Mouse (Mus musculus): Measurements from ENCODE around the gene Gm21983. TPM values are rescaled to one million over a fixed set of nuclear protein-coding genes. Genes with fewer than 3 reads are reported as not detected.

Gene Gm21983
- total and polyA plus RNA-seq, 2 experiments from 2014 or later = not detected

GRCm38 (mm10) chr7:27156005-27156404 is 24.9 kb downstream of the Gm21983 start:
- no peak for TF ChIP-seq CTCF (IDR thresholded peaks at IDR 0.05)
- peaks cover 4% of the 10 kb centered on the region for H3K4me1 ChIP-seq (ENCODE audit: insufficient read depth, low read length)
- no peak for DNase-seq (ENCODE audit: low spot score)
- H3K9me3 ChIP-seq (ENCODE audit: low read length) = no peaks in the 10 kb centered on the region
- no peak for ATAC-seq (ENCODE audit: low FRiP score)
- no peak overlapping the region for H3K9ac ChIP-seq (replicated peaks; ENCODE audit: low read length, poor library complexity, severe bottlenecking)
- peaks cover 17% of the 10 kb centered on the region for H3K36me3 ChIP-seq (ENCODE audit: insufficient read depth, low read length)
- WGBS = 84% methylated on average over 13 of the region's 13 CpGs
- no peak overlapping the region for H3K4me2 ChIP-seq (ENCODE audit: low read depth, low read length, poor library complexity, severe bottlenecking)
- H3K27me3 ChIP-seq (ENCODE audit: insufficient read depth, low read length) = no peaks in the 10 kb centered on the region
- H3K4me3 ChIP-seq (ENCODE audit: low read depth, low read length) = no peak overlapping the region
- H3K27ac ChIP-seq (ENCODE audit: low read depth, low read length) = no peak overlapping the region

GRCm38 (mm10) chr7:27153205-27153764 is 27.6 kb downstream of the Gm21983 start, which contains the start of gene Cyp2t4:
Gene Cyp2t4 (plus strand): TSS chr7:27153714.
- WGBS = 79% methylated on average over 10 of the region's 10 CpGs
- ATAC-seq (ENCODE audit: low FRiP score) = no peak

GRCm38 (mm10) chr7:27136410-27136996 is 44.4 kb downstream of the Gm21983 start:
- 38% methylated on average over 8 of the region's 8 CpGs for WGBS
- no peak overlapping the region for H3K4me3 ChIP-seq (ENCODE audit: low read depth, low read length)
- H3K9me3 ChIP-seq (ENCODE audit: low read length) = 0 out of 2 replicates have a peak, but pooled peaks cover 4% of the 10 kb centered on the region
- H3K9ac ChIP-seq (replicated peaks; ENCODE audit: low read length, poor library complexity, severe bottlenecking) = no peak overlapping the region
- ATAC-seq (ENCODE audit: low FRiP score) (no peak), DNase-seq (ENCODE audit: low spot score) (no peak)
- H3K36me3 ChIP-seq (ENCODE audit: insufficient read depth, low read length) = no peaks in the 10 kb centered on the region
- TF ChIP-seq CTCF (IDR thresholded peaks at IDR 0.05) = no peak
- no peak overlapping the region for H3K27ac ChIP-seq (ENCODE audit: low read depth, low read length)
- H3K4me1 ChIP-seq (ENCODE audit: insufficient read depth, low read length) = no peaks in the 10 kb centered on the region
- H3K27me3 ChIP-seq (ENCODE audit: insufficient read depth, low read length) = no peaks in the 10 kb centered on the region
- H3K4me2 ChIP-seq (ENCODE audit: low read depth, low read length, poor library complexity, severe bottlenecking) = no peak overlapping the region

More at GRCm38 (mm10) chr7:27153205-27153764, 27.6 kb downstream of the Gm21983 start, which contains the start of gene Cyp2t4:
- TF ChIP-seq CTCF (IDR thresholded peaks at IDR 0.05) = no peak
- Histone ChIP-seq H3K27me3 (ENCODE audit: insufficient read depth, low read length) (no peaks in the 10 kb centered on the region), H3K9me3 (ENCODE audit: low read length) (no peaks in the 10 kb centered on the region), H3K9ac (replicated peaks; ENCODE audit: low read length, poor library complexity, severe bottlenecking) (no peak within 1 kb of the TSS), H3K4me1 (ENCODE audit: insufficient read depth, low read length) (no peaks in the 10 kb centered on the region), H3K36me3 (ENCODE audit: insufficient read depth, low read length) (peaks cover 9% of the 10 kb centered on the region), H3K27ac (ENCODE audit: low read depth, low read length) (no peak within 1 kb of the TSS), H3K4me3 (ENCODE audit: low read depth, low read length) (no peak within 1 kb of the TSS), H3K4me2 (ENCODE audit: low read depth, low read length, poor library complexity, severe bottlenecking) (no peak within 1 kb of the TSS)
- DNase-seq (ENCODE audit: low spot score) = no peak

GRCm38 (mm10) chr7:27133757-27134156 is 47.1 kb downstream of the Gm21983 start:
- H3K9ac ChIP-seq (replicated peaks; ENCODE audit: low read length, poor library complexity, severe bottlenecking) = no peak overlapping the region
- no peak for ATAC-seq (ENCODE audit: low FRiP score)
- no peaks in the 10 kb centered on the region for H3K36me3 ChIP-seq (ENCODE audit: insufficient read depth, low read length)
- no peaks in the 10 kb centered on the region for H3K9me3 ChIP-seq (ENCODE audit: low read length)
- H3K27ac ChIP-seq (ENCODE audit: low read depth, low read length) = no peak overlapping the region
- whole genome bisulfite sequencing = 86% methylated on average over 4 of the region's 4 CpGs
- TF ChIP-seq CTCF (IDR thresholded peaks at IDR 0.05) = no peak
- H3K4me1 ChIP-seq (ENCODE audit: insufficient read depth, low read length) = no peaks in the 10 kb centered on the region
- H3K27me3 ChIP-seq (ENCODE audit: insufficient read depth, low read length) = no peaks in the 10 kb centered on the region
- DNase-seq (ENCODE audit: low spot score) = no peak
- H3K4me2 ChIP-seq (ENCODE audit: low read depth, low read length, poor library complexity, severe bottlenecking) = no peak overlapping the region
- H3K4me3 ChIP-seq (ENCODE audit: low read depth, low read length) = no peak overlapping the region

DNA sequence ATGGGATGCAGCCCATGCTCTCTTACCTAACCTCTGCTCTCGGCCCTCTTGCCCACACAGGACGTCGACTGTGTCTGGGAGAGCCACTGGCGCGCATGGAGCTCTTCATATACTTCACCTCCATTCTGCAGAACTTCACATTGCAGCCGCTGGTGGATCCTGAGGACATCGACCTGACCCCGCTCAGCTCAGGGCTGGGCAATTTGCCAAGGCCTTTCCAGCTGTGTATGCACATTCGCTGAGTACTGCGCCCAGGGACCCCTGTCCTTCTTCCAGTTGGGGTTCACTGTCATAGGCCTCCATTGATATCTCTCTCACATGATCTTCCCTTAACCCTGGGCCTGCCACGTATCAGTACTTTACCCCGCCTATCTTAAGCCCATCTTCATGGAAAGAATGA is 47.7 kb downstream of the Gm21983 start:
- Histone ChIP-seq H3K36me3 (ENCODE audit: insufficient read depth, low read length) (no peaks in the 10 kb centered on the region), H3K27ac (ENCODE audit: low read depth, low read length) (no peak overlapping the region), H3K4me1 (ENCODE audit: insufficient read depth, low read length) (no peaks in the 10 kb centered on the region), H3K4me2 (ENCODE audit: low read depth, low read length, poor library complexity, severe bottlenecking) (no peak overlapping the region), H3K27me3 (ENCODE audit: insufficient read depth, low read length) (no peaks in the 10 kb centered on the region), H3K4me3 (ENCODE audit: low read depth, low read length) (no peak overlapping the region), H3K9ac (replicated peaks; ENCODE audit: low read length, poor library complexity, severe bottlenecking) (no peak overlapping the region), H3K9me3 (ENCODE audit: low read length) (no peaks in the 10 kb centered on the region)
- no peak for TF ChIP-seq CTCF (IDR thresholded peaks at IDR 0.05)
- ATAC-seq (ENCODE audit: low FRiP score) (no peak), DNase-seq (ENCODE audit: low spot score) (no peak)
- WGBS = 69% methylated on average over 12 of the region's 12 CpGs

- no peak overlapping the region for H3K4me2 ChIP-seq (ENCODE audit: low read depth, low read length, poor library complexity, severe bottlenecking)
- H3K27ac ChIP-seq (ENCODE audit: low read depth, low read length) = no peak overlapping the region
- no peaks in the 10 kb centered on the region for H3K27me3 ChIP-seq (ENCODE audit: insufficient read depth, low read length)
- H3K36me3 ChIP-seq (ENCODE audit: insufficient read depth, low read length) = no peaks in the 10 kb centered on the region
- no peak overlapping the region for H3K9ac ChIP-seq (replicated peaks; ENCODE audit: low read length, poor library complexity, severe bottlenecking)
- no peak for ATAC-seq (ENCODE audit: low FRiP score)
- peak; percentile 61 for TF ChIP-seq CTCF (IDR thresholded peaks at IDR 0.05)
- 15% methylated on average over 10 of the region's 10 CpGs for WGBS
- H3K4me3 ChIP-seq (ENCODE audit: low read depth, low read length) = no peak overlapping the region
- H3K4me1 ChIP-seq (ENCODE audit: insufficient read depth, low read length) = no peaks in the 10 kb centered on the region
- H3K9me3 ChIP-seq (ENCODE audit: low read length) = no peaks in the 10 kb centered on the region
- DNase-seq (ENCODE audit: low spot score) = peak; percentile 77
Measured at GRCm38 (mm10) chr7:27132588-27132987, 48.3 kb downstream of the Gm21983 start.

All from midbrain, postnatal 0 days (tissue).